Mouse (Mus musculus) liver, postnatal 0 days (tissue): ENCODE measurements at regions not wholly inside any gene's neighbourhood (a gene's known extent, or its start where the extent isn't known, plus 50 kb on each side); places are given as distances from the start of the nearest gene placed in this dataset.

Source experiments
- CTCF ChIP-seq: sonication (generic); IDR thresholded peaks from 2 replicates; pipeline ENCODE4 v1.5.1; 2016; ENCODE audit warnings: antibody characterized with exemption, low read depth
- EP300 ChIP-seq: IDR thresholded peaks from 2 replicates; pipeline ENCODE4 v1.6.1; 2016; ENCODE audit warnings: antibody characterized with exemption, low read depth, mild to moderate bottlenecking

DNA sequence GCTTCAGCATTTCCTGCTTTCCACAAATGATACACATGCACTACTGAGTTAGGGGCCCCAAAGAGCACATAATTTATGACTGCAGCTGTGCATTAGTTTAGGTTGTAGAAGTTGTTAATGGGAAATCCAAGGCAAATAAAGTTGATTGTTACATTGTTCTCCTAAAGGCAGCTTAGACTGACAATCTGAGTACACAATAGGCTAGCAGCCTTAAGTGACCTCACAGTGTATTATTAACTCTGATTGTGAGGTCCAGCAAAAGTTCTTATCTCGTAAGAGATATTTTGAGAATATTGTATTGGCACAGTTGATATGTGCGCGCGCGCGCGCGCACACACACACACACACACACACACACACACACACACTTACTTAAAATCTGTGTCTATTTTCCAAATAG is 70.5 kb upstream of the Yae1d1 start:
- TF ChIP-seq EP300 (no peak), CTCF (no peak)
